Mouse (Mus musculus): Measurements from ENCODE around the gene Galnt2. TPM values are rescaled to one million over a fixed set of nuclear protein-coding genes. Genes with fewer than 3 reads are reported as not detected.

Galnt2 gene
- polyA plus RNA-seq, 1 experiment from 2014 or later = 55.8 TPM

GRCm38 (mm10) chr8:124216951-124217350 is 14.2 kb upstream of the Galnt2 start:
- Histone ChIP-seq H3K4me1 (ENCODE audit: control insufficient read depth, insufficient read depth, low read length) (no peaks in the 10 kb centered on the region), H3K27me3 (ENCODE audit: control insufficient read depth, insufficient read depth, low read length) (no peaks in the 10 kb centered on the region), H3K27ac (ENCODE audit: low read depth, low read length) (no peak overlapping the region), H3K36me3 (ENCODE audit: control insufficient read depth, insufficient read depth, low read length) (no peaks in the 10 kb centered on the region), H3K4me3 (ENCODE audit: low read depth, low read length) (no peak overlapping the region), H3K4me2 (ENCODE audit: low read depth, low read length) (no peak overlapping the region), H3K9me3 (ENCODE audit: control insufficient read depth, low read length) (no peaks in the 10 kb centered on the region), H3K9ac (replicated peaks; ENCODE audit: low read depth, low read length) (no peak overlapping the region)
- ATAC-seq (ENCODE audit: low read depth) = no peak

GRCm38 (mm10) chr8:124229883-124230282 is 1.3 kb upstream of the Galnt2 start:
- no peaks in the 10 kb centered on the region for H3K9me3 ChIP-seq (ENCODE audit: control insufficient read depth, low read length)
- H3K9ac ChIP-seq (replicated peaks; ENCODE audit: low read depth, low read length) = no peak overlapping the region
- H3K27ac ChIP-seq (ENCODE audit: low read depth, low read length) = no peak overlapping the region
- H3K27me3 ChIP-seq (ENCODE audit: control insufficient read depth, insufficient read depth, low read length) = 0 out of 2 replicates have a peak, but pooled peaks cover 3% of the 10 kb centered on the region
- H3K4me3 ChIP-seq (ENCODE audit: low read depth, low read length) = no peak overlapping the region
- H3K4me1 ChIP-seq (ENCODE audit: control insufficient read depth, insufficient read depth, low read length) = peaks cover 26% of the 10 kb centered on the region
- ATAC-seq (ENCODE audit: low read depth) = no peak
- no peak overlapping the region for H3K4me2 ChIP-seq (ENCODE audit: low read depth, low read length)
- H3K36me3 ChIP-seq (ENCODE audit: control insufficient read depth, insufficient read depth, low read length) = no peaks in the 10 kb centered on the region
- 74% methylated on average over 2 of the region's 2 CpGs for WGBS

GRCm38 (mm10) chr8:124230496-124231175 is 555 bp upstream of the Galnt2 start:
- H3K27me3 ChIP-seq (ENCODE audit: control insufficient read depth, insufficient read depth, low read length) = 0 out of 2 replicates have a peak, but pooled peaks cover 3% of the 10 kb centered on the region
- peak; percentile 52; the same call in 1 of the 2 replicates for ATAC-seq (ENCODE audit: low read depth)
- H3K9me3 ChIP-seq (ENCODE audit: control insufficient read depth, low read length) = no peaks in the 10 kb centered on the region
- no peaks in the 10 kb centered on the region for H3K36me3 ChIP-seq (ENCODE audit: control insufficient read depth, insufficient read depth, low read length)
- H3K4me3 ChIP-seq (ENCODE audit: low read depth, low read length) = peak overlapping the region; percentile 92
- H3K4me1 ChIP-seq (ENCODE audit: control insufficient read depth, insufficient read depth, low read length) = peaks cover 26% of the 10 kb centered on the region
- WGBS = 52% methylated on average over 8 of the region's 8 CpGs
- peak overlapping the region; percentile 80 for H3K4me2 ChIP-seq (ENCODE audit: low read depth, low read length)
- peak overlapping the region; percentile 22 for H3K27ac ChIP-seq (ENCODE audit: low read depth, low read length)
- peak overlapping the region; percentile 87 for H3K9ac ChIP-seq (replicated peaks; ENCODE audit: low read depth, low read length)

- no peaks in the 10 kb centered on the region for H3K36me3 ChIP-seq (ENCODE audit: control insufficient read depth, insufficient read depth, low read length)
- H3K4me1 ChIP-seq (ENCODE audit: control insufficient read depth, insufficient read depth, low read length) = peaks cover 26% of the 10 kb centered on the region
- H3K4me2 ChIP-seq (ENCODE audit: low read depth, low read length) = peak overlapping the region; percentile 80
- ATAC-seq (ENCODE audit: low read depth) = peak; percentile 77
- H3K9ac ChIP-seq (replicated peaks; ENCODE audit: low read depth, low read length) = peak overlapping the region; percentile 87
- H3K4me3 ChIP-seq (ENCODE audit: low read depth, low read length) = peak overlapping the region; percentile 92
- peak overlapping the region; percentile 73 for H3K27ac ChIP-seq (ENCODE audit: low read depth, low read length)
- H3K9me3 ChIP-seq (ENCODE audit: control insufficient read depth, low read length) = no peaks in the 10 kb centered on the region
- WGBS = under 1% methylated on average over 68 of the region's 83 CpGs
- H3K27me3 ChIP-seq (ENCODE audit: control insufficient read depth, insufficient read depth, low read length) = 0 out of 2 replicates have a peak, but pooled peaks cover 3% of the 10 kb centered on the region
Observed at GRCm38 (mm10) chr8:124231485-124232279, 491 bp downstream of the Galnt2 start.

- Histone ChIP-seq H3K4me3 (ENCODE audit: low read depth, low read length) (peak overlapping the region; percentile 92), H3K4me2 (ENCODE audit: low read depth, low read length) (peak overlapping the region; percentile 80), H3K9me3 (ENCODE audit: control insufficient read depth, low read length) (no peaks in the 10 kb centered on the region), H3K9ac (replicated peaks; ENCODE audit: low read depth, low read length) (peak overlapping the region; percentile 87), H3K36me3 (ENCODE audit: control insufficient read depth, insufficient read depth, low read length) (no peaks in the 10 kb centered on the region), H3K27me3 (ENCODE audit: control insufficient read depth, insufficient read depth, low read length) (0 out of 2 replicates have a peak, but pooled peaks cover 3% of the 10 kb centered on the region), H3K27ac (ENCODE audit: low read depth, low read length) (peak overlapping the region; percentile 73; the same call in 1 of the 2 replicates), H3K4me1 (ENCODE audit: control insufficient read depth, insufficient read depth, low read length) (peaks cover 26% of the 10 kb centered on the region)
- ATAC-seq (ENCODE audit: low read depth) = no peak
- WGBS = 3% methylated on average over 18 of the region's 18 CpGs
Observed at GRCm38 (mm10) chr8:124232280-124232600, 1.0 kb downstream of the Galnt2 start.

GRCm38 (mm10) chr8:124234496-124234895 is 3.3 kb downstream of the Galnt2 start:
- H3K27me3 ChIP-seq (ENCODE audit: control insufficient read depth, insufficient read depth, low read length) = 0 out of 2 replicates have a peak, but pooled peaks cover 3% of the 10 kb centered on the region
- no peaks in the 10 kb centered on the region for H3K36me3 ChIP-seq (ENCODE audit: control insufficient read depth, insufficient read depth, low read length)
- no peak overlapping the region for H3K4me3 ChIP-seq (ENCODE audit: low read depth, low read length)
- H3K4me1 ChIP-seq (ENCODE audit: control insufficient read depth, insufficient read depth, low read length) = peaks cover 31% of the 10 kb centered on the region
- H3K9me3 ChIP-seq (ENCODE audit: control insufficient read depth, low read length) = no peaks in the 10 kb centered on the region
- 54% methylated on average over 2 of the region's 2 CpGs for WGBS
- H3K27ac ChIP-seq (ENCODE audit: low read depth, low read length) = no peak overlapping the region
- 0 out of 2 replicates have a peak overlapping the region, but pooled peaks have one; percentile 20 for H3K4me2 ChIP-seq (ENCODE audit: low read depth, low read length)
- H3K9ac ChIP-seq (replicated peaks; ENCODE audit: low read depth, low read length) = no peak overlapping the region
- no peak for ATAC-seq (ENCODE audit: low read depth)

GRCm38 (mm10) chr8:124235536-124235935 is 4.3 kb downstream of the Galnt2 start:
- no peak overlapping the region for H3K4me3 ChIP-seq (ENCODE audit: low read depth, low read length)
- no peak overlapping the region for H3K4me2 ChIP-seq (ENCODE audit: low read depth, low read length)
- H3K4me1 ChIP-seq (ENCODE audit: control insufficient read depth, insufficient read depth, low read length) = peaks cover 41% of the 10 kb centered on the region
- H3K9me3 ChIP-seq (ENCODE audit: control insufficient read depth, low read length) = no peaks in the 10 kb centered on the region
- 93% methylated on average over 4 of the region's 4 CpGs for WGBS
- H3K9ac ChIP-seq (replicated peaks; ENCODE audit: low read depth, low read length) = no peak overlapping the region
- no peak for ATAC-seq (ENCODE audit: low read depth)
- 0 out of 2 replicates have a peak, but pooled peaks cover 3% of the 10 kb centered on the region for H3K27me3 ChIP-seq (ENCODE audit: control insufficient read depth, insufficient read depth, low read length)
- H3K36me3 ChIP-seq (ENCODE audit: control insufficient read depth, insufficient read depth, low read length) = no peaks in the 10 kb centered on the region
- H3K27ac ChIP-seq (ENCODE audit: low read depth, low read length) = no peak overlapping the region

GRCm38 (mm10) chr8:124239350-124239749 is 8.2 kb downstream of the Galnt2 start:
- peaks cover 32% of the 10 kb centered on the region for H3K4me1 ChIP-seq (ENCODE audit: control insufficient read depth, insufficient read depth, low read length)
- no peak overlapping the region for H3K4me2 ChIP-seq (ENCODE audit: low read depth, low read length)
- WGBS = 78% methylated on average over 6 of the region's 6 CpGs
- H3K9ac ChIP-seq (replicated peaks; ENCODE audit: low read depth, low read length) = no peak overlapping the region
- no peaks in the 10 kb centered on the region for H3K9me3 ChIP-seq (ENCODE audit: control insufficient read depth, low read length)
- ATAC-seq (ENCODE audit: low read depth) = no peak
- no peak overlapping the region for H3K4me3 ChIP-seq (ENCODE audit: low read depth, low read length)
- H3K27me3 ChIP-seq (ENCODE audit: control insufficient read depth, insufficient read depth, low read length) = no peaks in the 10 kb centered on the region
- no peak overlapping the region for H3K27ac ChIP-seq (ENCODE audit: low read depth, low read length)
- no peaks in the 10 kb centered on the region for H3K36me3 ChIP-seq (ENCODE audit: control insufficient read depth, insufficient read depth, low read length)

GRCm38 (mm10) chr8:124240932-124241331 is 9.7 kb downstream of the Galnt2 start:
- Histone ChIP-seq H3K4me1 (ENCODE audit: control insufficient read depth, insufficient read depth, low read length) (peaks cover 26% of the 10 kb centered on the region), H3K36me3 (ENCODE audit: control insufficient read depth, insufficient read depth, low read length) (no peaks in the 10 kb centered on the region), H3K27me3 (ENCODE audit: control insufficient read depth, insufficient read depth, low read length) (no peaks in the 10 kb centered on the region), H3K4me2 (ENCODE audit: low read depth, low read length) (no peak overlapping the region), H3K4me3 (ENCODE audit: low read depth, low read length) (no peak overlapping the region), H3K9me3 (ENCODE audit: control insufficient read depth, low read length) (no peaks in the 10 kb centered on the region), H3K27ac (ENCODE audit: low read depth, low read length) (peak overlapping the region; percentile 12; the same call in 1 of the 2 replicates), H3K9ac (replicated peaks; ENCODE audit: low read depth, low read length) (no peak overlapping the region)
- no peak for ATAC-seq (ENCODE audit: low read depth)
- WGBS = 58% methylated on average over 8 of the region's 8 CpGs

Measured in neural tube, embryonic 14.5 days (tissue).